Mouse (Mus musculus): ENCODE measurements around the gene Psmc3ip.
"Not testable (repeated sequence)": the region's sequence is repeated elsewhere in the genome, so short reads cannot be mapped to it uniquely, and the experiment has no call there.

Gene Psmc3ip

GRCm38 (mm10) chr11:101095314-101096024 is at the start of gene Psmc3ip:
Gene Psmc3ip, minus strand, starts transcription at chr11:101095436.
- DNase-seq = peak; percentile 96 to 97

- no peak for DNase-seq
Measured at GRCm38 (mm10) chr11:101143338-101144225, 48.3 kb upstream of the Psmc3ip start.

GRCm38 (mm10) chr11:101142215-101142967 is 47.2 kb upstream of the Psmc3ip start:
- DNase-seq = no peak

DNA sequence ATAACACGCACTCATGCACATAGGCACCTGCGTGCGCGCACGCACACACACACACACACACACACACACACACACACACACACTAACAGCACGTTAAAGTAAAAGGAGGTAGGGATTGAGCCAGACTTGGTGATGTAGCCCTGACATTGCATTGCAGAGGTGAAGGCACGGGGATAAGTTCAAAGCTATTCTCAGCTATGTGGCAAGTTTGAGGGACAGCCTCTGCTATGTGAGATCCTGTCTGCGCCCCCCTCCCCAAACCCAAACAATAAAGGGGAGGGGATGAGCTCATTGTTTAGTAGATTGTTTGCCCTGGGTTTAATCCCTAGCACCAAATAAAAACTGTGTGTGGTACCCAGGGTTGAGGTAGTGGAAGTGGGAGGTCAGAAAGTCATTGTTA is 45.9 kb upstream of the Psmc3ip start:
- no peak for DNase-seq

GRCm38 (mm10) chr11:101140164-101140819 is 45.1 kb upstream of the Psmc3ip start:
- DNase-seq = no peak

DNA sequence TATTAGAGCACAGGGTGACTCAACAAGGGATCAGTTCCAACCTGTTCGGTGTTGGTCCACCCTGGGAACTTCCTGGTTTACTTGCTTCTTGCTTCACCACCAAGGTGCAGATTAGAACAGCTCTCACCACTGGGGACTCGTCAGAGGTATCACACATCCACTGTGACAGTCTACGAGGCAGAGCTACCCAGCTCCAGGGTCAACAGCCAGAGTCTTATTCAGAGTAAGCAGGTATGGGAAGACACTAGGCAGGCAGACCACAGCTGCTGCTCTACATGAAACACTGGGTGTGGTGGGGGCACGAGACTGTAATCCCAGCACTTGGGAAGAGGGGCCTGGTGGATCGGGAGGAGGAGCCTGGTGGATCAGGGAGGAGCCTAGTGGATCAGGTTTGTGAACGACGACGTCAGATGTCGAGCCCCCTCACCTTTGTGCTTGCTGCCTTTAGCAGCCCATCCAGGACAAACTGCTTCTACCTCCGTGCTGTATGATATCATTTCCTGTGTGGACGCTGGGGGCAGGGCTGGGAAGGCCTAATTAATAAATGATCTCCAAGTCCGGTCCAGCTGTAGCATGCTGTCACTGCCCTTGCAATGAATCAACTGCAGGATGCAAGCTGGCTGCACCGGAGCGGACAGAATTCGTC is 43.4 kb upstream of the Psmc3ip start:
- peak; percentile 64 to 70 for DNase-seq

DNA sequence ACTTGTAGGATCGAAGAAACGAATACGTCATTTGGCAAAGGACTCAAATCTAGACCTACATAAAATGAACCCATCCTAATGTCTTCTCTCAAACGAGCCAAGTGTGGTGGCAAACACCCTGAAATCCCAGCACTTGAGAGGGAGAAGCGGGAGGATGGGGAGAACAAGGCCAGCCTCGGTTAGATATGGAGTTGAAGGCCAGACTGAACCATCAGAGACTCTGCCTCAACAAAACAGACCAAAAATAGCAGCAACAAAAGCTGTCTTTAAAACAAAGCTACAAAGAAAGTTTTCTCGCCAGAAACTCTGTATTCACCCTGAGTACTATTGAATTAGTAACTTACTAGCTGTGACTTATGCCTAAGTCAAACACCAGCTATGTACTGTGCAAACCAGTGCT is 41.8 kb upstream of the Psmc3ip start:
- no peak for DNase-seq

DNA sequence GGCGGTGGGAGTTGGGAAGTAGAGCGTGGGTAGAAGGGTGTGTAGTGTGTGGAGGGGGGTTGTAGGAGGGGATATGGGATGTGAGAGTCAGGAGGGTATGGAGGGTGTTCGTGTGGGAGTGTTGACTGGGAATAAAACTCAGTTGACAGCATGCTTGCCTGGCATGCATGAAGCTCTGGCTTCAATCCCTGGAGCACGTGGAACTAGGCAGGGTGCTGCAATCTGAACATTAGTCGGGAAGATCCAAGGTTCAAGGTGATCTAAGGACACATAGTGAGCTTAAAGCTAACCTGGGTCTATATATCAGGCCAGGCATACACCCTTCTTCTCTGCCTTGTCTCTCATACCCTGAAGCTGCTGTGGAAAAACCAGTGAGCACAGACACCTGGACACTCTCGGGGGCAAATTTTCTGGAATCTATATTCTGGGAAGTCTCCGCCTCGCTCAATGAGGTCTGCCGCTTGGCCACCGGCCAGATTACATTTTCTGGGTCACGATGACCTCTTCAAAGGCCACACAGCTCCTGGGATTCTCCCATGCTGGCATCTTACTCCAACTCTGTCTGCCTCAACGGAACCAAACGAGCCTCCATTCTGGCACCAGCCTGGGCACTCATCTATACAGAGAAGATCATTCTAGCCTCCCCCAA is 39.1 kb upstream of the Psmc3ip start:
- DNase-seq = no peak

DNA sequence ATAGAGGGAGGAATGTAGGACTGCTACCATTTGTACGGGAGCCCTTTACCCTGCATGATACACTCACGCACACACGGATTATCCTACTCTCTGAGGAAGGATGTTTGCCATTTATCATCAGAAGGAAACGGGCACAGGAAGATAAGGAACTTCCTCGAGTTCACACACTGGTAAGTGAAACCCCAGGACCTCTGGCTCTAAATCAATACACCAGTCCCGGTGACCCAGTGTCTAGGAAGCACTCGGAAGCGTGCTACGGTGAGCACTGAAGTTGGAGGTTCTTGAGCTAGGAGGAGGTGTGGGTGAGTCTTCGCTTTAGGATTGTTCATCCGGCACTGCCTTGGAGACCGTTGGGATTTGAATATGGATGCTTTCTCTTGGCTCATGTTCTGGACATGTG is 37.8 kb upstream of the Psmc3ip start:
- DNase-seq = peak; percentile 23 to 39

DNA sequence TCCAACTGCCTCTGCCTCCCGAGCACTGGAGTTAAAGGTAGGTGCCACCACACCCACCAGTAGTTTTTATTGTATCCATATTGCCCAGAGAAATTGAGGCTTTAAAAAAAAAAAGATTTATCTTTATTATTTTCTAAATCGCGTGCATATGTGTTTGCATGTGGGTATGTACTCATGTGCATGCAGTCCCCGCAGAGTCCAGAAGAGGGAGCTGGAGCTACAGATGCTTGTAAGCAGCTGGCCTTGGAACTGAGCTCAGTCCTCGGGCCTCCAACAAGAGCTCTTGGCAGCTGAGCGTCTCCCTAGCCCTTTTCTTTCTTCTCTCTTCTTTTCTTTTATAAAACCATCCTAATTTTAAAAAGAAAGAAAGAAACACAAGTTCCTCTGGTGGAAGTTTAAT is 36.5 kb upstream of the Psmc3ip start:
- peak in 1 of 2 experiments; percentile 33 for DNase-seq

DNA sequence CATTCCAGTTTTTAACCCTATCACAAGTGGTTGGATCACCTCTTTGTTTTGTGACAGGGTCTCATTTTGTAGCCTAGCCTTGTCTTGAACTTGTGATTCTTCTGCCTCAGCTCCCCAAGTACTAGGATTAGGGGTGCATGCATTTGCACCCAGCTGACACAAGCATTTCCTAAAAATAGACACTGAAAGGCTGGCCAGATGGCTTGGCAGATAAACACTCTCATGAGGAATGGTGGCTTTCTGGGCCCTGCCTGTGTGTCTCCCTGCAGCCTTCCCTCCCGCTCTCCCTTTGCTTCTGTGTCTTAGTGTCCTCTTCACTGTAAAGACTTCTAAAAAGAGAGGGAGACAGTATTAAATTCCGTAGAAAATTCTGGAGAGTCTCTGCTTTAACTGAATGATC is 36.0 kb upstream of the Psmc3ip start:
- DNase-seq = no peak

GRCm38 (mm10) chr11:101130056-101130756 is 35.0 kb upstream of the Psmc3ip start:
- no peak for DNase-seq

DNA sequence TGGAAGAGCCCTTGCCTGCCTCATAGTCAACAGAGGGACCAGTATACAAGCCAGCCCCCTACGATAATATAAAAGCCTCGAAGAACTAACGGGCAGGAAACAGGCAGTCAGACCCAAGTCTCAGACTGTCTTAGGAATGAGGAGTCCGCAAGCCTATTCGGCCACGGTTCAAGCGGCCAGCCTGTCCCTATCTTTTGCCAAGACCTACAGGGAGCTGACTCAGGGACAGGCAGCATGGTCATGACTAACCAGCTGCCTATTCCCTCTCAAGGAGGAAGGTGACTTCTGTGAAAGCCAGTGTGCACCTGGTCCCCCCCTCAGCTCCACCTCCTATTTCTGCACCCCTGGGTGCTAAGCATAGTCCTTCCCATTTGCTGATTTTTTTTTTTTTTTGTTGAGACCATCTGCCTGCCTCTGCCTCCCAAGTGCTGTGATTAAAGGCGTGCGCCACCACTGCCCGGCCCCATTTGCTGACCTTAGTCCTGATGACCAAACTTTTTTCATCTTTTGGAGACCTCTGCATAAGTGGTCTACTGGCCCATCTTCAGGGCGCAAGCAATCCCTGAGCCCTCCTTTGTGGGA is 33.9 kb upstream of the Psmc3ip start:
- no peak for DNase-seq

DNA sequence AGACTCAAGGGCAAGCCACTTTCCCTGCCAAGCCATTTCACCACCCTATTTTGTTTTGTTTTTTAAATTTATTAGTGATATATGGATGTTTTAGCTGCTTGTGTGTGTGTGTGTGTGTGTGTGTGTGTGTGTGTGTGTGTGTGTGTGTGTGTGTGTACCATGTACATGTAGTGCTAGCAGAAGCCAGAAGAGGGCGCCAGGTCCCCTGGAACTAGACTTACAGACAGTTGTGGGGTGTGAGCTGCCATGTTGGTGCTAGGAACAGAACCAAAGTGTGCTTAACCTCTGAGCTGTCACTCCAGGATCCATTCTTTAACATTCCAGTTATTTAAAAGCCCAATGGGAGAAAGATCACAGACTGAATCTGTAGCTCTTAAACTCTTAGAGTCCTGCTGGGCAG is 31.8 kb upstream of the Psmc3ip start:
- DNase-seq = no peak

DNA sequence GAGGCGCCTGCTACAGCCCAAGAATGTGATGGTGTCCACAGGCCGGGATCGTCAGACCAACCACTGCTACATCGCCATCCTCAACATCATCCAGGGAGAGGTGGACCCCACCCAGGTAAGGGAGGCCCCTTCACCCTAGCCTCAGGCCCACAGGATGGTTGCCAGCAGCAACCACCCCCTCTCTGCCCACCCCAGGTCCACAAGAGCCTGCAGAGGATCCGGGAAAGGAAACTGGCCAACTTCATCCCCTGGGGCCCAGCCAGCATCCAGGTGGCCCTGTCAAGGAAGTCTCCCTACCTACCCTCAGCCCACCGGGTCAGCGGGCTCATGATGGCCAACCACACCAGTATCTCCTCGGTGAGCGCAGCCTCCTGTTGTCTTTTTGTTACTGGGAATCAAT is 29.8 kb upstream of the Psmc3ip start:
- not testable (repeated sequence) for DNase-seq

DNA sequence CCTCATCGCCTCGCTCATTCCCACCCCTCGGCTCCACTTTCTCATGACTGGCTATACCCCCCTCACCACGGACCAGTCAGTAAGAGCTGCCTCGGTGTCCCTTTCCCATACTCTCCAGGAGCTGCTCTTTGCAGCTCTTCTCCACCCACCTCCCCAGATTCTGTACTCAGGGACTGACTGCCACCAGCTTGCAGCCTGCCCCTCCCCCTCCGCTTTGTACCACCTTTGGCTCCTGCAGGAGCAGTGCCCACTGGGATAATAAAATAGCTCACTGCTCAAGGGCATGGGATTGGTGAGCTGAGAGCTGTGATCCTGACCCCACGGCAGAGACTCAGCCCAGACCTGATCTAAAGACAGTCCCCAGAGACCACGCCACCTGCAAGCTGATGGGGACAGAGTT is 29.3 kb upstream of the Psmc3ip start:
- not testable (repeated sequence) for DNase-seq

- no peak for DNase-seq
Measured at GRCm38 (mm10) chr11:101120545-101121188, 25.4 kb upstream of the Psmc3ip start.

- DNase-seq = peak; percentile 98 to 99
Measured at GRCm38 (mm10) chr11:101119761-101120544, 24.7 kb upstream of the Psmc3ip start, which contains the start of the genes Retreg3 and Tubg1. Gene Retreg3, minus strand, starts transcription at chr11:101119893. Gene Tubg1, plus strand, starts transcription at chr11:101119938.

DNA sequence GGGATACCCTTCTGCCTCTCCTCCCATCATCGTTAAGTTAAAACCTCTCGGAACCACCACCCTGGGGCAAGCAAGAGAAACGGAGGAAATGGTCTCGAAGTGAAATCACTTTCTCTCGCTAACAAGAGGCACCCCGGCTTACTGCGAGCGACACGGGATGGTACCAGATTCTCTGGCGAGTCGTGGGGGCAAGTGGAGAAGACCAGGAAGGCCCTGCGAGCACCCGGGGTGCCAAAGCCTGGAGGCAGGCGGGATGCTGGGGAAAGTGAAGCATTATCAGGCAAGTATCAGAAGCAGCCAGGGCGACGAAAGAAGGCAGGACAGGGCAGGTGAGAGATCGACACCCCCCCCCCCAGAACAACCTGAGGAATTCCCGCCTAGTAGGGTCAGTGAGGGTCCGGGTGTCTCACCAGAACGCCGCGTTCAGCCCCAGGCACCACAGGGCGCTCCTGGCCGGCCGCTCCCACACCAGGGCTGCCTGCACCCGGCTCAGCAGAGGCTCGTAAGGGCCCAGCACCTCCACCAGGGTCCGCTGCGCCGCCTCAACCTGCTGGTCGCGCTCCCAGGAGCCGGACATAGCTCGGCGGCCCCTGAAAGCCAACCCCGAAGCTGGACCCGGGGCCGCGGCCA is 24.0 kb upstream of the Psmc3ip start:
- DNase-seq = no peak

Measured in kidney, adult 8-10 months (tissue).